Mouse (Mus musculus): ENCODE data around the gene Aldh16a1. TPM values are rescaled to one million over a fixed set of nuclear protein-coding genes. Genes with fewer than 3 reads are reported as not detected.
A peak's percentile ranks its signal among the peaks of the same experiment; 100 is the strongest.

Gene Aldh16a1
- total RNA-seq (2012; rRNA removed) (41.6 and 45.1 TPM in 2 replicates), total RNA-seq (2014; rRNA removed) (26.9 and 27.8 TPM in 2 replicates), polyA plus RNA-seq (2012; ENCODE audit: insufficient read length, low read depth) (49.8 and 53.5 TPM in 2 replicates)

- Histone ChIP-seq H3K27me3 (replicated peaks) (no peaks in the 10 kb centered on the region), H3K27ac (ENCODE audit: insufficient read depth, low read depth) (peak within 1 kb of the TSS; percentile 83), H3K79me2 (replicated peaks; ENCODE audit: control insufficient read depth, extremely low read depth, insufficient read depth, poor library complexity, severe bottlenecking) (no peaks in the 10 kb centered on the region), H3K9me3 (replicated peaks; ENCODE audit: low read length) (no peaks in the 10 kb centered on the region), H3K36me3 (replicated peaks in 1 of 2; ENCODE audit: control insufficient read depth in 1 of 2, insufficient read depth in 1 of 2, low read length in 1 of 2) (peaks cover 0 to 39% of the 10 kb centered on the region in 2 experiments), H3K4me2 (ENCODE audit: insufficient read depth, low read depth, poor library complexity, severe bottlenecking) (peak within 1 kb of the TSS; percentile 78), H3K4me1 (ENCODE audit: control insufficient read depth in 1 of 2, insufficient read depth in 2 of 2) (peaks cover 5 to 33% of the 10 kb centered on the region in 2 experiments), H3K4me3 (replicated peaks in 1 of 3; ENCODE audit: low read depth in 2 of 3, low read length in 2 of 3, poor library complexity in 1 of 3) (peak within 1 kb of the TSS; percentile 62 to 90 (median 74)), H3K9ac (ENCODE audit: insufficient read depth, low read depth) (peak within 1 kb of the TSS; percentile 96)
- peak; percentile 97 for DNase-seq (ENCODE audit: extremely low read depth)
- dilution Hi-C loops (cut with MboI; ENCODE audit: extremely low pct_ligation_motif_present, extremely low pct_unique_long_range_greater_than_20kb, low sequenced_read_pairs): no loop called here
- in situ Hi-C loops (cut with MboI; ENCODE audit: low pct_ligation_motif_present, low pct_unique_long_range_greater_than_20kb, low sequenced_read_pairs): no loop called here
- TF ChIP-seq KAT2A (IDR thresholded peaks at IDR 0.05; ENCODE audit: insufficient replicate concordance, low read length): peak; percentile 85; the same call in 1 of the 2 replicates
- TF ChIP-seq HCFC1 (IDR thresholded peaks at IDR 0.05; ENCODE audit: low read depth, low read length): peak; percentile 93
- TF ChIP-seq MAZ (IDR thresholded peaks at IDR 0.05; ENCODE audit: low read depth, low read length): 0 out of 2 replicates have a peak, but pooled peaks have one; percentile 16
- TF ChIP-seq CHD2 (IDR thresholded peaks at IDR 0.05; ENCODE audit: low read length): peak; percentile 92
- no peak for TF ChIP-seq RCOR1 (conservative IDR thresholded peaks at IDR 0.05; ENCODE audit: low read depth, low read length)
- TF ChIP-seq TBP (conservative IDR thresholded peaks at IDR 0.05; ENCODE audit: low read depth, low read length): peak; percentile 81
- TF ChIP-seq USF2 (conservative IDR thresholded peaks at IDR 0.05; ENCODE audit: low read depth, low read length): no peak; the same call in 1 of the 2 replicates
- no peak for TF ChIP-seq UBTF (IDR thresholded peaks at IDR 0.05; ENCODE audit: low read depth, low read length)
- no peak for TF ChIP-seq RAD21 (IDR thresholded peaks at IDR 0.05; ENCODE audit: low read depth, low read length)
- TF ChIP-seq MYC (IDR thresholded peaks at IDR 0.05; ENCODE audit: low read depth, low read length): peak; percentile 33; the same call in 1 of the 2 replicates
- TF ChIP-seq EP300 (IDR thresholded peaks at IDR 0.05; ENCODE audit: low read length): no peak
- TF ChIP-seq IRF4 (IDR thresholded peaks at IDR 0.05; ENCODE audit: low read depth, low read length): no peak
- peak; percentile 8; the same call in 1 of the 2 replicates for TF ChIP-seq MAX (IDR thresholded peaks at IDR 0.05; ENCODE audit: low read length)
- no peak for TF ChIP-seq JUND (conservative IDR thresholded peaks at IDR 0.05; ENCODE audit: low read depth, low read length)
- no peak for TF ChIP-seq POLR2AphosphoS2 (IDR thresholded peaks at IDR 0.05; ENCODE audit: low read depth, low read length)
- TF ChIP-seq PAX5 (IDR thresholded peaks at IDR 0.05; ENCODE audit: low read length): no peak
- peak; percentile 99 for TF ChIP-seq NRF1 (IDR thresholded peaks at IDR 0.05; ENCODE audit: low read depth, low read length)
- no peak for TF ChIP-seq ZKSCAN1 (IDR thresholded peaks at IDR 0.05; ENCODE audit: borderline replicate concordance, low read depth, low read length)
- TF ChIP-seq CTCF (conservative IDR thresholded peaks at IDR 0.05 in 1 of 2, IDR thresholded peaks at IDR 0.05 in 1 of 2; ENCODE audit: low read depth in 2 of 2, low read length in 2 of 2): peak in 1 of 2 experiments; percentile 50; a peak in 2 of 4 replicates
- no peak for TF ChIP-seq BHLHE40 (IDR thresholded peaks at IDR 0.05; ENCODE audit: low read depth, low read length)
- no peak; the same call in 1 of the 2 replicates for TF ChIP-seq GABPA (IDR thresholded peaks at IDR 0.05; ENCODE audit: insufficient replicate concordance, low read depth, low read length)
- peak; percentile 59 for TF ChIP-seq USF1 (IDR thresholded peaks at IDR 0.05; ENCODE audit: low read depth, low read length)
- TF ChIP-seq ZMIZ1 (IDR thresholded peaks at IDR 0.05; ENCODE audit: low read depth, low read length): peak; percentile 34; the same call in 1 of the 2 replicates
- peak; percentile 78 for TF ChIP-seq TCF12 (IDR thresholded peaks at IDR 0.05; ENCODE audit: low read depth, low read length)
- peak; percentile 89 for TF ChIP-seq POLR2A (IDR thresholded peaks at IDR 0.05; ENCODE audit: low read depth, low read length)
- peak; percentile 94 for TF ChIP-seq NELFE (IDR thresholded peaks at IDR 0.05; ENCODE audit: low read depth, low read length)
- no peak for TF ChIP-seq CHD1 (IDR thresholded peaks at IDR 0.05; ENCODE audit: low read depth, low read length)
- no peak; the same call in 1 of the 2 replicates for TF ChIP-seq MEF2A (IDR thresholded peaks at IDR 0.05; ENCODE audit: borderline replicate concordance, low read depth, low read length)
- no peak for TF ChIP-seq SMC3 (IDR thresholded peaks at IDR 0.05; ENCODE audit: low read depth, low read length)
- no peak for TF ChIP-seq ZC3H11A (IDR thresholded peaks at IDR 0.05; ENCODE audit: low read depth, low read length)
- TF ChIP-seq SIN3A (IDR thresholded peaks at IDR 0.05; ENCODE audit: low read length): peak; percentile 50
- peak; percentile 57; the same call in 1 of the 2 replicates for TF ChIP-seq MXI1 (IDR thresholded peaks at IDR 0.05; ENCODE audit: low read depth, low read length)
- no peak for TF ChIP-seq JUN (IDR thresholded peaks at IDR 0.05; ENCODE audit: insufficient read depth, low read depth, low read length)
- no peak for TF ChIP-seq MAFK (IDR thresholded peaks at IDR 0.05; ENCODE audit: insufficient replicate concordance, low read length)
- TF ChIP-seq ETS1 (conservative IDR thresholded peaks at IDR 0.05; ENCODE audit: low read depth, low read length): no peak
- TF ChIP-seq E2F4 (IDR thresholded peaks at IDR 0.05; ENCODE audit: insufficient replicate concordance, low read depth, low read length): 0 out of 2 replicates have a peak, but pooled peaks have one; percentile 16
- no peak for TF ChIP-seq ZNF384 (IDR thresholded peaks at IDR 0.05; ENCODE audit: low read depth, low read length)
Observed at GRCm38 (mm10) chr7:45154096-45154992, at the start of gene Aldh16a1, which contains the start of gene Pih1d1. Aldh16a1 (minus strand) TSS chr7:45154584. Pih1d1 (plus strand) TSS chr7:45154303.

All from CH12.LX (cell line).